Mouse (Mus musculus): ENCODE results near the gene Sesn1. TPM values are rescaled to one million over a fixed set of nuclear protein-coding genes. Genes with fewer than 3 reads are reported as not detected.

Sesn1 gene
- total and polyA plus RNA-seq, 2 experiments = 5.7 to 24.6 TPM

- peaks cover 2% of the 10 kb centered on the region; the same call in 1 of the 2 replicates for H3K4me1 ChIP-seq (ENCODE audit: control insufficient read depth, insufficient read depth, low read length)
- H3K79me2 ChIP-seq (ENCODE audit: control insufficient read depth, insufficient read depth, low read length) = no peaks in the 10 kb centered on the region
- H3K27me3 ChIP-seq (ENCODE audit: control insufficient read depth, insufficient read depth, low read length) = no peaks in the 10 kb centered on the region
- no peak overlapping the region for H3K27ac ChIP-seq (replicated peaks; ENCODE audit: insufficient read depth, low read depth, low read length)
- no peak overlapping the region for H3K9ac ChIP-seq (ENCODE audit: low read depth, low read length)
- TF ChIP-seq CTCF (IDR thresholded peaks at IDR 0.05; ENCODE audit: low read depth, low read length) (no peak), POLR2A (IDR thresholded peaks at IDR 0.05; ENCODE audit: extremely low read depth, insufficient read depth, low read length) (no peak)
- H3K36me3 ChIP-seq (ENCODE audit: control insufficient read depth, insufficient read depth, low read length) = no peaks in the 10 kb centered on the region
- no peak overlapping the region for H3K4me3 ChIP-seq (ENCODE audit: insufficient read depth, low read depth, low read length)
- DNase-seq (ENCODE audit: extremely low read depth, low read depth, low spot score) = no peak
Measured at GRCm38 (mm10) chr10:41866838-41867154, 57.1 kb downstream of the Sesn1 start.

- H3K4me1 ChIP-seq (ENCODE audit: control insufficient read depth, insufficient read depth, low read length) = peaks cover 2% of the 10 kb centered on the region; the same call in 1 of the 2 replicates
- no peaks in the 10 kb centered on the region for H3K79me2 ChIP-seq (ENCODE audit: control insufficient read depth, insufficient read depth, low read length)
- 83% methylated on average over 5 of the region's 5 CpGs for WGBS
Measured at GRCm38 (mm10) chr10:41867956-41868355, 58.2 kb downstream of the Sesn1 start.

GRCm38 (mm10) chr10:41870101-41870500, 60.4 kb downstream of the Sesn1 start:
- no peaks in the 10 kb centered on the region for H3K36me3 ChIP-seq (ENCODE audit: control insufficient read depth, insufficient read depth, low read length)
- TF ChIP-seq CTCF (IDR thresholded peaks at IDR 0.05; ENCODE audit: low read depth, low read length) (no peak), POLR2A (IDR thresholded peaks at IDR 0.05; ENCODE audit: extremely low read depth, insufficient read depth, low read length) (no peak)
- H3K4me3 ChIP-seq (ENCODE audit: insufficient read depth, low read depth, low read length) = no peak overlapping the region
- no peak overlapping the region for H3K27ac ChIP-seq (replicated peaks; ENCODE audit: insufficient read depth, low read depth, low read length)
- WGBS = 40% methylated on average over 2 of the region's 2 CpGs
- H3K27me3 ChIP-seq (ENCODE audit: control insufficient read depth, insufficient read depth, low read length) = no peaks in the 10 kb centered on the region
- no peaks in the 10 kb centered on the region for H3K79me2 ChIP-seq (ENCODE audit: control insufficient read depth, insufficient read depth, low read length)
- peaks cover 2% of the 10 kb centered on the region; the same call in 1 of the 2 replicates for H3K4me1 ChIP-seq (ENCODE audit: control insufficient read depth, insufficient read depth, low read length)
- H3K9ac ChIP-seq (ENCODE audit: low read depth, low read length) = no peak overlapping the region
- no peak for DNase-seq (ENCODE audit: extremely low read depth, low read depth, low spot score)

More at GRCm38 (mm10) chr10:41867956-41868355, 58.2 kb downstream of the Sesn1 start:
- Histone ChIP-seq H3K9ac (ENCODE audit: low read depth, low read length) (no peak overlapping the region), H3K27me3 (ENCODE audit: control insufficient read depth, insufficient read depth, low read length) (no peaks in the 10 kb centered on the region), H3K27ac (replicated peaks; ENCODE audit: insufficient read depth, low read depth, low read length) (no peak overlapping the region), H3K36me3 (ENCODE audit: control insufficient read depth, insufficient read depth, low read length) (no peaks in the 10 kb centered on the region), H3K4me3 (ENCODE audit: insufficient read depth, low read depth, low read length) (no peak overlapping the region)
- TF ChIP-seq POLR2A (IDR thresholded peaks at IDR 0.05; ENCODE audit: extremely low read depth, insufficient read depth, low read length) = no peak
- no peak for TF ChIP-seq CTCF (IDR thresholded peaks at IDR 0.05; ENCODE audit: low read depth, low read length)
- no peak for DNase-seq (ENCODE audit: extremely low read depth, low read depth, low spot score)

GRCm38 (mm10) chr10:41871564-41871963, 61.8 kb downstream of the Sesn1 start:
- Histone ChIP-seq H3K36me3 (ENCODE audit: control insufficient read depth, insufficient read depth, low read length) (no peaks in the 10 kb centered on the region), H3K27me3 (ENCODE audit: control insufficient read depth, insufficient read depth, low read length) (no peaks in the 10 kb centered on the region), H3K4me3 (ENCODE audit: insufficient read depth, low read depth, low read length) (no peak overlapping the region), H3K9ac (ENCODE audit: low read depth, low read length) (no peak overlapping the region), H3K79me2 (ENCODE audit: control insufficient read depth, insufficient read depth, low read length) (no peaks in the 10 kb centered on the region), H3K4me1 (ENCODE audit: control insufficient read depth, insufficient read depth, low read length) (peaks cover 2% of the 10 kb centered on the region; the same call in 1 of the 2 replicates), H3K27ac (replicated peaks; ENCODE audit: insufficient read depth, low read depth, low read length) (no peak overlapping the region)
- no peak for DNase-seq (ENCODE audit: extremely low read depth, low read depth, low spot score)
- no peak for TF ChIP-seq CTCF (IDR thresholded peaks at IDR 0.05; ENCODE audit: low read depth, low read length)
- no peak for TF ChIP-seq POLR2A (IDR thresholded peaks at IDR 0.05; ENCODE audit: extremely low read depth, insufficient read depth, low read length)
- 72% methylated on average over 2 of the region's 2 CpGs for WGBS

- Histone ChIP-seq H3K4me1 (ENCODE audit: control insufficient read depth, insufficient read depth, low read length) (no peaks in the 10 kb centered on the region; the same call in 1 of the 2 replicates), H3K79me2 (ENCODE audit: control insufficient read depth, insufficient read depth, low read length) (no peaks in the 10 kb centered on the region), H3K36me3 (ENCODE audit: control insufficient read depth, insufficient read depth, low read length) (no peaks in the 10 kb centered on the region), H3K4me3 (ENCODE audit: insufficient read depth, low read depth, low read length) (no peak overlapping the region), H3K27ac (replicated peaks; ENCODE audit: insufficient read depth, low read depth, low read length) (no peak overlapping the region), H3K9ac (ENCODE audit: low read depth, low read length) (no peak overlapping the region), H3K27me3 (ENCODE audit: control insufficient read depth, insufficient read depth, low read length) (no peaks in the 10 kb centered on the region)
- DNase-seq (ENCODE audit: extremely low read depth, low read depth, low spot score) = no peak
- TF ChIP-seq POLR2A (IDR thresholded peaks at IDR 0.05; ENCODE audit: extremely low read depth, insufficient read depth, low read length) (no peak), CTCF (IDR thresholded peaks at IDR 0.05; ENCODE audit: low read depth, low read length) (no peak)
Measured at GRCm38 (mm10) chr10:41875624-41876023, 65.9 kb downstream of the Sesn1 start.

GRCm38 (mm10) chr10:41878344-41878743, 68.6 kb downstream of the Sesn1 start:
- Histone ChIP-seq H3K79me2 (ENCODE audit: control insufficient read depth, insufficient read depth, low read length) (no peaks in the 10 kb centered on the region), H3K27ac (replicated peaks; ENCODE audit: insufficient read depth, low read depth, low read length) (no peak overlapping the region), H3K4me1 (ENCODE audit: control insufficient read depth, insufficient read depth, low read length) (no peaks in the 10 kb centered on the region; the same call in 1 of the 2 replicates), H3K27me3 (ENCODE audit: control insufficient read depth, insufficient read depth, low read length) (no peaks in the 10 kb centered on the region), H3K4me3 (ENCODE audit: insufficient read depth, low read depth, low read length) (no peak overlapping the region), H3K9ac (ENCODE audit: low read depth, low read length) (no peak overlapping the region), H3K36me3 (ENCODE audit: control insufficient read depth, insufficient read depth, low read length) (no peaks in the 10 kb centered on the region)
- 94% methylated on average over 11 of the region's 11 CpGs for WGBS
- no peak for TF ChIP-seq POLR2A (IDR thresholded peaks at IDR 0.05; ENCODE audit: extremely low read depth, insufficient read depth, low read length)
- no peak for TF ChIP-seq CTCF (IDR thresholded peaks at IDR 0.05; ENCODE audit: low read depth, low read length)
- no peak for DNase-seq (ENCODE audit: extremely low read depth, low read depth, low spot score)

All from liver, adult 2 months (tissue).